Mouse (Mus musculus) layer of hippocampus, adult 9-10 months (tissue): ENCODE results near the gene Lifr.

Experiments
- DNase-seq: peaks from one replicate; pipeline ENCODE4 v3.0.0; 2022; ENCODE audit warnings: low spot score

Lifr gene

GRCm38 (mm10) chr15:7129127-7129943 lies 38.9 kb downstream of the Lifr start:
- no peak for DNase-seq

- no peak for DNase-seq
Measured at GRCm38 (mm10) chr15:7129944-7130287, 39.5 kb downstream of the Lifr start.

- no peak for DNase-seq
Measured at GRCm38 (mm10) chr15:7130691-7131225, 40.3 kb downstream of the Lifr start.

DNA sequence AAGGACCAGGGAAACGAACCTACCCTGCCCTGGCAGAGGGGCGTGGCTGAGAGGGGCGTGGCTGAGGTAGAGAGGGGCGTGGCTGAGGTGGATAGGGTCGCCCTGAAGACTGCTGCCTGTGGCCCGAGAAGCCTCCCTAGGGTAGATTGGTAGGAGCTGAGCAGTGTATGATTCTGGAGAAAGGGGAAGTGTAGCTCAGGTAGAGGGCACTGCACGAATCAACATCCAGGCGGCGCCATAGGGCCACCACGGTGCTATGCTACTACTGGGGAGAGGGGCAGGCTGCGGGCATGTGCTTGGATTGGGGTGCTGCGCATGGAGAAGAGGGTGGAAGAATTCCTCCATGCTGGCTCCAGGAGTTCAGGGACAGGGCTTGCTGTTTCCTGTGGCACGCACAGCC lies 42.3 kb downstream of the Lifr start:
- DNase-seq = no peak

DNA sequence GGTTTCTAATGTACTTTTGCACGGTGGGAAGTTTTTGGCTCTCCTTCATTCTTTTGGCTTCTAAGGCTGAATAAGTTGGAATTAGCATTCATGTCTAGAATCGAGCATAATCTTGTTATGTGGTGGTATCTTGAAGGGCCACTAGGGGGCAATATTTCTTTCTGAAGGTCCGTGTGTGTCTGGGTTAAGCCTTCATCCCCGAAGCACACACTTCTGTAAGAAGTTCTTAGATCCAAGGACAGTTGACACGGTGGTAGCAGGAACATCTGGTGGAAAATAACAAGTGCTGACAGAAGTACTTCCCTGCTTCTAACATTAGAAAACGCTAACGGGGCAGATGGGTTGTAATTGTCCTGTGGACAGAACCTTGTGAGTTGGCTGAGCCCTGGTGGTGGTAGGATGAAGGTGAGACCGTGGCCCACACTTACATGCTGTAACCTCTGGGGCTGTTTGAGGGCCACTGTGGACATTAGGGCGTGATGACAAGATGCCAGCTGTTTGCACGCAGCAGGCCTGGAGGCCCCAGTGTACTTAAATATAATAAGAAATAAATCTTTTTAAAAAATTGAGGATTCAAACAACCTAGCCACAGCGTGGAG lies 44.1 kb downstream of the Lifr start:
- no peak for DNase-seq

- no peak for DNase-seq
Measured at GRCm38 (mm10) chr15:7135982-7136562, 45.7 kb downstream of the Lifr start.

DNA sequence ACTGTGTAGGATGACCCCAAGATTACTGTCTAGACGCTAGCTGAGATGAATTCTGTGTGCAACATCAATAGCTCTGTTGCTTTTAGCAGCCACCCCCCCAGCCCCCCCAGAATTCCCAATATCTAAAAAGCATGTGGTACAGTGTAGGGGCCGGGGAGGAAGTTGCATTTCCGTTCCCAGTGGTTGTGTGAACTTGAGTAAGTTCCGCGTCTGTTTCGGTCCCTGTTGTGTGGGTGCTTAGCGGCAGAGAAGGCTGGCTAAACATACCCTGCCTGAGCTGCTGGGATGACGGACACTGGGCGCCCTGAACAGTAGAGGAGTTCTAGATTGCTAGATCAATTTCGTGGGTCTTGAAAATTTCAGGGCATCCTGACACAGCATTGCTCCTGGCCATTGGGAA lies 46.5 kb downstream of the Lifr start:
- DNase-seq = no peak

DNA sequence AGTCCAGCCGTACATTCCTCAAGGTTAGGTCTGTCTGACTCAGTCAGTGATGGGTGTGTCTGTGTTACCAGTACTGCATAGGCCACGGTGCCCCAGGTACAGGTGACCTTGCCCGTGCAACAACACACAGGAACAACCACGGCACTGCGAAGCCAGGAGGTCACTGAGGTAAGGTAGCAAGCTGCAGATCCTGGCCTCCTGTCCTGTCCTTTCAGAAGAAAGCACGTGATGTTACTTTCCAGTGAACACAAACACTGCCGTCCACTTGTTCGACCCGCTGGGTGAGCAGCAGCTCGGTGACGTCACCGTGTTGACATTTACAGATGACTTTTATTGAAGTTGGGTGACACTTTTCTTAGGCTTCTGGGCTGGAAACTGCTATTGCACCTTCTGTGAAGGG lies 47.2 kb downstream of the Lifr start:
- DNase-seq = no peak

- no peak for DNase-seq
Measured at GRCm38 (mm10) chr15:7138471-7138870, 48.1 kb downstream of the Lifr start.

DNA sequence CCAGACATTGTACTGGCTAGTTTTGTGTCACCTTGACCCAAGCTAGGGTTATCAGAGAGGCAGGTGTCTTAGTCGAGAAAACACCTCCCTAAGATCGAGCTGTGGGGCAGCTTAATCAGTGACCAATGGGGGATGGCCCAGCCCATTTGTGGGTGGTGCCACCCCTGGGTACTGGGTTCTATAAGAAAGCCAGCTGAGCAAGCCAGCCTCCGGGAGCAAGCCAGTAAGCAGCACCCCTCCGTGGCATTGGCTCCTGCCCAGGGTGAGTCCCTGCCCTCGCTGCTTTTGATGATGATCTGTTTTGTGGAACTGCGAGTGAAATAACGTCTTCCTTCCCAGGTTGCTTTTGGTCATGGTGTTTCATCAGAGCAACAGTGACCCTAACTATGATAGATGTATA lies 49.9 kb downstream of the Lifr start:
- no peak for DNase-seq

GRCm38 (mm10) chr15:7141246-7141645 lies 50.8 kb downstream of the Lifr start:
- no peak for DNase-seq

DNA sequence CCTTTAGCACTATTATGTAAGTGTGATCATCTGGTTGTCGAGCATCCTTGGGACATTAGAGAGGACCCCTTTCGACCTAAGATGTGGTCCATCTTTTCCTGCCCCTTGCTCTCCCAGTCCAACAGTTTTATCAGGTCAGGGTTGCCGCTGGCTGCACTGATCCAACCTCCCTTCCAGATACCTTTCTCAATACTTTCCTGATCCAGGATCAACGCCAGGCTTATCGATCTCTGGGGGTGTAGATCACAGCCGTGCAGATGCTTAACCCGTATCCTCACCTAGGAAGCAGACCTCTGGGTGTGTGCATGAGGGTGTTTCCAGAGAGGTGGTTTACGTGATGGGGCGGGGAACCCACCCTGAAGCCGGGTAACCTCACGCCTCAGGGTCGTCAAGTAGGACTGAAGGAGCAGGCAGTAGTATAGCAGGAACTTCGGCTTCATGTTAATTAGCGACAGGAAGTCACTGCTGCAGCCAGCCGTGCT lies 53.3 kb downstream of the Lifr start:
- no peak for DNase-seq

DNA sequence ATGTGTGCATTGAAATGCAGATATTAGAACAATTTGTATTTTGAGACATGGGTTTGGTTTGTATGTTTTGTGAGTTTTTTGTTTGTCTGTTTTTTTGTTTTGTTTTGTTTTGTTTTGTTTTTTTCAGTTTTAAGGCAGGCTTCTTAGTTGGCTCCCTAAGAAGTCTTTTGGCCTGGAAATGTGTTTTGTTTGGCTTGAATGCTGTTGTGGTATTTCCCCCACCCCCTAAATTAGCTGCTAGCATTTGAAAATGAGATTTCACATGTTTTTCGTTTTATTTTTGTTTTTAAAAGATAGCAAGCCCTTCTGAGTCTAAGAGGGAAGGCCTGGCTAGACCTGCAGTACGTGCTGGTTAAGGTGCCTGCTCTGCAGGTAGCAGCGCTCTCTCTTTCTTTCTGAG lies 54.1 kb downstream of the Lifr start:
- no peak for DNase-seq

- DNase-seq = no peak
Measured at GRCm38 (mm10) chr15:7144942-7145341, 54.5 kb downstream of the Lifr start.

GRCm38 (mm10) chr15:7145555-7145954 lies 55.1 kb downstream of the Lifr start:
- DNase-seq = no peak

- DNase-seq = peak; percentile 31
Measured at GRCm38 (mm10) chr15:7146529-7146928, 56.1 kb downstream of the Lifr start.

- no peak for DNase-seq
Measured at GRCm38 (mm10) chr15:7149796-7150195, 59.4 kb downstream of the Lifr start.

- DNase-seq = no peak
Measured at GRCm38 (mm10) chr15:7150591-7150990, 60.2 kb downstream of the Lifr start.

DNA sequence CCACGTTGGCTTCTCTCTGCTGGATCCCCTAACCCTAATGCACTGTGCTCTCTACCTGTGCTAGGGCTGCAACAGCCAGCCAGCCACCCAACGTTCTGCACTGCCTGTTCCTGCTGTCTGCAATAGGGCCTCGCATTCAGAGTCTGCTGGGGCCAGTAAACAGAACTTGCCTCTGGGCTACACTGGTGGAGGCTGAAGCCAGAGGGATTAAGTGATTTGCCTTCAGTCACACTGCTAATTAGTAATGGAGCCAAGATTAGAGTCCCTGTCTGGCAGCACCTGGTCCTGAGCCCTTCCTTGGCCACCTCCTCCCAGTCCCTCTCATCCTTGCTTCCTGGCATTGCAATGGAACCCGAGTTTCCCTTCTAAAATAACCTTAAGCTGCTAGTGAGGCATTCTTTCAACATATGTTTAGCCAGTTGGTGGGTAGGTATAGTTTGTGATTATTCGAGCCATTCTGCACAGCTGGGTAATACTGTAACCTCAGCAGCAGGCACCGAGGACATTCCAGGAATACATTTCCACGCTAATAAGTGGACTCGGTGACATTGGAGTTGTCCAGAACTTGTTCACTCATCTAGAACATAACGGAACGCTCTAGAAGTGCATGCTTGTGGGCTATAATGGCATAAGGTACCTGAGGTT lies 61.8 kb downstream of the Lifr start:
- DNase-seq = no peak

GRCm38 (mm10) chr15:7154010-7154736 lies 63.8 kb downstream of the Lifr start:
- no peak for DNase-seq

- no peak for DNase-seq
Measured at GRCm38 (mm10) chr15:7154737-7155090, 64.3 kb downstream of the Lifr start.

GRCm38 (mm10) chr15:7157658-7158057 lies 67.2 kb downstream of the Lifr start:
- no peak for DNase-seq
